Mouse (Mus musculus): ENCODE data around the gene Podxl2.

DNA sequence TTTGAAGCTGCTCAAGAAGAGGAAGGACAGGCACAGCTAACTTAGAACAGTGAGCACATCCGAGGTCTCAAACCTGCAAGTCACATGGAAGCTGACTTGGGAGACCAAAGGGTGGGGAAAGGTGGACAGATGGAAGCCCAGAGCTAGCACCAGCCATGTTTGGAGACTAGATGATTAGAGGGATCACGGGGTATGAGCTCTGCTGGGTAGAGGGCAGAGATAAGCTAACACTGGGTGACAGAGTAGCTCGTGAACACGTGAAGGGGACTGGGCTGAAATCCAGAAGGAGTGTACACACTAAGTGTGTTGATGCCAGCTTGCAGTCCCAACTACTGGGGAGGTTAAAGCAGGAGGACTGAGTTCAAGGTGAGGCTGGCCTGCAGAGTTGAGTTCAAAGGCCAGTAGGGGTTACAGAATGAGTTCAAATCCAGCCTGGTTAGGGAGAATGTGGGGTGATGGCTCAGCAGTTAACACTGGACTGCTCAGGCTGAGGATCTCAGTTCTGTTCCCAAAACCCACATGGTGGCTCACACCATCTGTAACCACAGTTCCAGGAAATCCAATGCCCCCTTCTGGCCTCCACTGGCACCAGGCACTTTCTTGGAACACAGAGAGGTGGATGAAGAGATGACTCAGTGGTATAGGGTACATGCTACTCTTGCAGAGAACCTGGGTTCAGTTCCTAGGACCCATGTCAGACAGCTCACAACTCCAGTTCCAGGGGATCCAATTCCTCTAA lies 70.7 kb downstream of the Podxl2 start:
- TF ChIP-seq CTCF (IDR thresholded peaks at IDR 0.05; ENCODE audit: insufficient read depth, low read depth, low read length), result no peak
- no peak for TF ChIP-seq POLR2A (IDR thresholded peaks at IDR 0.05; ENCODE audit: insufficient read depth, low read depth, low read length)

Measured in olfactory bulb, adult 2 months (tissue).